Mouse (Mus musculus) intestine, embryonic 14.5 days (tissue): ENCODE measurements around the gene Cnnm4. TPM values are rescaled to one million over a fixed set of nuclear protein-coding genes. Genes with fewer than 3 reads are reported as not detected.

Source experiments
- ATAC-seq: fragments of 200-750 bp; cut with Nextera tagmentation; replicated peaks from 2 replicates; pipeline ENCODE4 v1.8.0; 2017; ENCODE audit warnings: low read depth, moderate number of reproducible peaks, moderate TSS enrichment, moderate library complexity; ENCODE audit not compliant: low FRiP score, low TSS enrichment
- DNase-seq: peaks from one replicate; pipeline ENCODE4 v3.0.0-alpha.2; 2018; ENCODE audit warnings: low spot score
- H3K27ac ChIP-seq: fragments of 300-500 bp; sonication (generic); 2 replicates; pipeline ENCODE4 v1.5.1; 2014; ENCODE audit warnings: low read depth, mild to moderate bottlenecking, control low read depth
- H3K27me3 ChIP-seq: fragments of 300-500 bp; sonication (generic); replicated peaks from 2 replicates; pipeline ENCODE4 v1.6.1; 2014; ENCODE audit warnings: low read length, control low read depth; ENCODE audit not compliant: control insufficient read depth, insufficient read depth
- H3K36me3 ChIP-seq: fragments of 300-500 bp; sonication (generic); 2 replicates; pipeline ENCODE4 v1.6.1; 2014; ENCODE audit warnings: low read length, control low read depth; ENCODE audit not compliant: control insufficient read depth, insufficient read depth
- H3K4me1 ChIP-seq: fragments of 300-500 bp; sonication (generic); replicated peaks from 2 replicates; pipeline ENCODE4 v1.6.1; 2014; ENCODE audit warnings: low read length, control low read depth, mixed read lengths; ENCODE audit not compliant: control insufficient read depth, insufficient read depth
- H3K4me2 ChIP-seq: fragments of 300-500 bp; sonication (generic); 2 replicates; pipeline ENCODE4 v1.6.1; 2014; ENCODE audit warnings: low read length
- H3K4me3 ChIP-seq: fragments of 300-500 bp; sonication (generic); 2 replicates; pipeline ENCODE4 v1.5.1; 2014; ENCODE audit warnings: low read depth, low read length, control low read depth, mixed read lengths
- H3K9ac ChIP-seq: fragments of 300-500 bp; sonication (generic); 2 replicates; pipeline ENCODE4 v1.6.1; 2014; ENCODE audit warnings: mild to moderate bottlenecking, low read length
- H3K9me3 ChIP-seq: fragments of 300-500 bp; sonication (generic); 2 replicates; pipeline ENCODE4 v1.6.1; 2016; ENCODE audit warnings: low read length, control low read depth; ENCODE audit not compliant: control insufficient read depth
- WGBS: fragments of 180-500 bp; shearing (Covaris S2); extraction: QIAGEN DNeasy Blood & Tissue Kit; methylation state at CpG from one replicate; pipeline ENCODE4 v1.1.7; 2014; 5-methylcytosine and 5-hydroxymethylcytosine counted together
- polyA plus RNA-seq: library from polyadenylated mRNA; unstranded; fragments of >200 nt; fragmentation: Nextera tagmentation; extraction: Ambion mirVana; gene quantifications from 2 replicates; pipeline ENCODE4 v1.2.1, GENCODE M21; 2014

The Cnnm4 gene
- polyA plus RNA-seq, 1 experiment from 2014 or later, result 30.2 TPM

DNA sequence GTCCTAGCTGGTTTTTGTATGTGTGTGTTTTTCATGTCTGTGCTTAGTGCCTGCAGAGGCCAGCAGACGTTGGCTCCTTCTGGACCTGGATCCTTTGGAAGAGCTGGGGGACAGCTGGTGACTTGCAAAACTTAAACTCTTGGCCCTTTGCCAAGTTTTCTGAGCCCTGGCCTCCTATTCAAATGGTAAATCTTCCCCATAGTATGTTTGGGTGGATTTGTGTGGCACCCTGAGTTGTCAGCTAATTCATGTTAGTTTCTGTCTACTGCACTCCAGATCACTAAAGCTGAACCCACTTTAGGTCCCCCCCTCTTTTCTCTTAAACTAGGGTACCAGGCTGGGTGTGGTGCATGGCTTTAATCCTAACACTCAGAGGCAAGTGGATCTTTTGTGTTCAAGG lies 56.9 kb downstream of the Cnnm4 start:
- H3K4me1 ChIP-seq, result peaks cover 2% of the 10 kb centered on the region; the same call in 1 of the 2 replicates
- DNase-seq (no peak), ATAC-seq (no peak)
- no peak overlapping the region for H3K9ac ChIP-seq
- H3K27ac ChIP-seq, result no peak overlapping the region
- WGBS, result 28% methylated on average over 1 of the region's 1 CpGs
- no peaks in the 10 kb centered on the region for H3K9me3 ChIP-seq
- H3K36me3 ChIP-seq, result peaks cover 38% of the 10 kb centered on the region
- H3K27me3 ChIP-seq, result no peaks in the 10 kb centered on the region
- no peak overlapping the region for H3K4me3 ChIP-seq
- no peak overlapping the region for H3K4me2 ChIP-seq

DNA sequence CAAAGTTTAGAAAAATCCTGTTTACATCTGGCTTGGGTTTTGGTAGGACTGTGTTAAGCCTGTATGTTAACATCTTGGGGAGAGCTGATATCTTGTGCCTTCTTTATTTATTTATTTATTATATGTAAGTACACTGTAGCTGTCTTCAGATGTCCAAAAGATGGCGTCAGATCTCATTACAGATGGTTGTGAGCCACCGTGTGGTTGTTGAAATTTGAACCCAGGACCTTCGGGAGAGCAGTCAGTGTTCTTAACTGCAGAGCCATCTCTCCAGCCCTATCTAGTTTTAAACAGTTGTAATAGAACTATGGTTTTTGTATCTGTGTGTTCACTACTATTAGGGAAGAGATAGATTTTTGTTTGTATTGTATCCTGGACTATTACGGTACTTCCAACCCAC lies 57.9 kb downstream of the Cnnm4 start:
- no peaks in the 10 kb centered on the region for H3K4me1 ChIP-seq
- no peak for DNase-seq
- no peak overlapping the region for H3K9ac ChIP-seq
- no peak for ATAC-seq
- H3K9me3 ChIP-seq, result no peaks in the 10 kb centered on the region
- no peak overlapping the region for H3K4me3 ChIP-seq
- no peak overlapping the region for H3K4me2 ChIP-seq
- H3K27me3 ChIP-seq, result no peaks in the 10 kb centered on the region
- WGBS, result 93% methylated on average over 4 of the region's 4 CpGs
- H3K36me3 ChIP-seq, result peaks cover 34% of the 10 kb centered on the region
- no peak overlapping the region for H3K27ac ChIP-seq

DNA sequence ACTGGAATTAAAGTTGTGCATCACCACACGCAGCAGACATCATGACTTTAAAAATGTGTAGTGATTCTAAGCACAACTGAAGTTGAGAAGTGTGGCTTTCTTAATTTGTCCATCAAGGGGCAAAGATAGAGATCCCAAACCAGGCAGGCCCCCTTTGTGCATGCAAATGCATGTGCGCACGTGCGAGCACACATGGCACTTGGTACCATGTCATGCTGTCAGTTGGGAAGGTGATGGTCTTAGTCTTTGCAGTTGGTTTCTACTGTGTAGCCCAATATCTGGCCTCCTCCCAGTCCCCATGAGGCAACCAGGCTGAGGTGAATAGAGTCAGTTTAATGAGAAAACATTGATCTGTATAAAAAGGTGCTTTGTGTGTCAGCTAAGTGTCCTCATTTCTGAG lies 58.5 kb downstream of the Cnnm4 start:
- 97% methylated on average over 4 of the region's 4 CpGs for WGBS
- DNase-seq (no peak), ATAC-seq (no peak)
- Histone ChIP-seq H3K27ac (no peak overlapping the region), H3K4me2 (no peak overlapping the region), H3K9ac (no peak overlapping the region), H3K27me3 (no peaks in the 10 kb centered on the region), H3K4me1 (no peaks in the 10 kb centered on the region), H3K4me3 (no peak overlapping the region), H3K36me3 (peaks cover 30% of the 10 kb centered on the region), H3K9me3 (no peaks in the 10 kb centered on the region)

DNA sequence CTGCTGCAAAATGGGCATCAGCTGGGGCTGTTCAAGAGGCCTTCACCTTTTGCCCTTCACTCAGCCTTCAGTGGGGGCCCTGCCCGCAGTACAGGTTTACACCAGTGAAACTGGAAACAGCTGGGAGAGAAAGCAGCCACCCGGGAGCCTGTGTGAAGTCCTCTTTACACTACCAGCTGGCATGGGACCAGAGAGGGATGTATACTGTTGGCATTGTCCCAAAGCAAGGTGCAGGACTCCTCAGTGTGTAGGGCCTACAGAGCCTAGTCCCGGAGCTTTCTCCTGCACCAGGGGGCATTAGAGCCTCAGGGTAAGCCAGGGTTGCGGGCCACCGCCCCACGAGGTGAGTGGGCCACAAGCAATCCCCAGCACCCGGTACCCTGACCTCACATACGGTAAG lies 59.1 kb downstream of the Cnnm4 start:
- no peak overlapping the region for H3K9ac ChIP-seq
- 77% methylated on average over 8 of the region's 8 CpGs for WGBS
- no peak overlapping the region for H3K27ac ChIP-seq
- DNase-seq (no peak), ATAC-seq (no peak)
- H3K4me1 ChIP-seq, result no peaks in the 10 kb centered on the region
- no peak overlapping the region for H3K4me2 ChIP-seq
- H3K9me3 ChIP-seq, result no peaks in the 10 kb centered on the region
- no peak overlapping the region for H3K4me3 ChIP-seq
- H3K27me3 ChIP-seq, result no peaks in the 10 kb centered on the region
- peaks cover 24% of the 10 kb centered on the region for H3K36me3 ChIP-seq

DNA sequence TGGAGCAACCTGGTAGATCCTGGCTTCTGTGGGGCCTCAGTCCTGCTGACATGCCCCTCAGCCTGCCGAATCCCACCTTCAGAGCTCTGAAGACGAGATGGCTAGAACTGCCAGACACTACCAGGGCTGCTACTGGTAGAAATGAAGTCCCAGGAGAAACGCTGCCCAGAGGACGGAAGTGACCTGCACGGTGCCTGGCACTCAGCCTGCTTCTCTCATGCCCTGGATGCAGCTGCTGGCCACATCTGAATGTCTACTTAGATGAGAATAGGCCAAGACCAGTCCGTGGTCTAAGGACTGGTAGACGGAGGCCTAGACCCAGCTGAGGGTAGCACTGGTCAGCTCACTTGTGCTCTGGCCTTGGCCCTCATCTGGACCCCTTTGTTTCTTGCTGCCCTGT lies 59.5 kb downstream of the Cnnm4 start:
- Histone ChIP-seq H3K9me3 (no peaks in the 10 kb centered on the region), H3K4me1 (no peaks in the 10 kb centered on the region), H3K9ac (no peak overlapping the region), H3K4me3 (no peak overlapping the region), H3K4me2 (no peak overlapping the region), H3K27me3 (no peaks in the 10 kb centered on the region), H3K27ac (no peak overlapping the region), H3K36me3 (peaks cover 19% of the 10 kb centered on the region)
- no peak for DNase-seq
- 92% methylated on average over 7 of the region's 7 CpGs for WGBS
- no peak for ATAC-seq

DNA sequence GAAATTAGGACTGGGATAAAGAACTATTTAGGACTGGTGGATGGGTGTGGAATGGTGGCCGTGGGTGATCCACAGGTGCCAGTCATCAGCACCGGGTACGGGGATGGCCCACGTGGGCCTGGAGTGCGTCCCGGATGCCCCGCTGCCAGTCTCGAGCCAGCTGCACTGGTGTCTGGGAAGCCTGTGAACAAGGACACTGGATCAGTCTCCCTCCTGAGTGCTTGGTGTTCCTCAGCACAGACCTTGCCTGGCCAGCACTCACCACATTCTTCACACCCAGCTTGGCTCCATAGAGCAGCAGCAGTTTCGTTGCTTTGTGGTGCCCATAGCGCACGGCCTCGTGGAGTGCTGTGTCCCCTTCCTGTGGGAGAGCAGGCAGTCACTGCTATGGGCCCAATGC lies 60.0 kb downstream of the Cnnm4 start:
- no peak overlapping the region for H3K4me2 ChIP-seq
- 90% methylated on average over 12 of the region's 12 CpGs for WGBS
- DNase-seq (no peak), ATAC-seq (no peak)
- peaks cover 14% of the 10 kb centered on the region; the same call in 1 of the 2 replicates for H3K36me3 ChIP-seq
- no peak overlapping the region for H3K9ac ChIP-seq
- H3K27ac ChIP-seq, result no peak overlapping the region
- no peaks in the 10 kb centered on the region for H3K9me3 ChIP-seq
- H3K4me1 ChIP-seq, result no peaks in the 10 kb centered on the region
- no peak overlapping the region for H3K4me3 ChIP-seq
- H3K27me3 ChIP-seq, result no peaks in the 10 kb centered on the region

DNA sequence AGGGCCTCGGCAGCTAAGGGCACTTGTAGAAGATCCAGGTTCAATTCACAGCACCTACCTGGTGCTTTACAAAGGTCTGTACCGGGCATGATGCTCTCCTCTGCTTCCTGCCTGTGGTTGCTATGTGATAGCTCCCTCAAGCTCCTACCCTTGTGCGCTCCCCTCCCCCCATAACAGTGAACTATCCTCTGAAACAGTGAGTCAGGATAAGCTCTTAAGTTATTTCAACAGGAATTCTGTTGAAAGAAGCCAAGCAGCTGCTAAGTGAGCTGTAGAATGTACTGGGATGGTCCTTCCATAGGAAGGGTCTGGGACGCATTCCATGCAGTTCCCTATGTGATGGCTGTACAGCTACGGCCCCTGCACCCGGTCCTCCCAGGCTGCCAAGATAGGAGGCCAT lies 62.1 kb downstream of the Cnnm4 start:
- H3K27me3 ChIP-seq, result no peaks in the 10 kb centered on the region
- ATAC-seq, result no peak
- no peak for DNase-seq

DNA sequence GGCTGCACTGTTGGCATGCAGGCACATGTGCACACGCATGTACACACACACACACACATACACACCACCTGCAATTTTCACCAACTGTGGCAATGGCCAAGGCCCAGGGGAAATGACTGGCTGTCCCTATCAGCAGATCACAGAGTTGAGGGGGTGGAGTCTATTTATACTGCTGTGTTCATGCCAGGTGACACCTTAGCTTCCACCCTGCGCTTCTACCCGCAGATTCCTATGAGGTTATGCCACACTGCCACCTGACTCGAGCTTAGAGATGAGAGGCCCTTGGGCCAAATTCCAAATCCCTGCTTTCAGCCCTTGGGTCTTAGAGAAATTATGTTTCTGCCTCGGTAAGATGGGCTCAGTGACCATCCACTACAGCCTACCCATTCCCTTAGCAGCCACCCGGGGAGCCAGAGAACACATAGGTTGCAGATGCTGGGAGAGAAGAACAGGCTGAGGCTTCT lies 63.2 kb downstream of the Cnnm4 start:
- Histone ChIP-seq H3K4me2 (no peak overlapping the region), H3K9me3 (no peaks in the 10 kb centered on the region), H3K27ac (no peak overlapping the region), H3K4me3 (no peak overlapping the region), H3K36me3 (peaks cover 24% of the 10 kb centered on the region), H3K9ac (no peak overlapping the region), H3K27me3 (no peaks in the 10 kb centered on the region), H3K4me1 (no peaks in the 10 kb centered on the region)
- no peak for ATAC-seq
- DNase-seq, result no peak
- 76% methylated on average over 6 of the region's 6 CpGs for WGBS

More for the DNA sequence above, 62.1 kb downstream of the Cnnm4 start:
- Histone ChIP-seq H3K4me1 (no peaks in the 10 kb centered on the region), H3K4me3 (no peak overlapping the region), H3K9ac (no peak overlapping the region), H3K9me3 (no peaks in the 10 kb centered on the region), H3K27ac (no peak overlapping the region), H3K36me3 (peaks cover 14% of the 10 kb centered on the region), H3K4me2 (no peak overlapping the region)
- 72% methylated on average over 6 of the region's 6 CpGs for WGBS

DNA sequence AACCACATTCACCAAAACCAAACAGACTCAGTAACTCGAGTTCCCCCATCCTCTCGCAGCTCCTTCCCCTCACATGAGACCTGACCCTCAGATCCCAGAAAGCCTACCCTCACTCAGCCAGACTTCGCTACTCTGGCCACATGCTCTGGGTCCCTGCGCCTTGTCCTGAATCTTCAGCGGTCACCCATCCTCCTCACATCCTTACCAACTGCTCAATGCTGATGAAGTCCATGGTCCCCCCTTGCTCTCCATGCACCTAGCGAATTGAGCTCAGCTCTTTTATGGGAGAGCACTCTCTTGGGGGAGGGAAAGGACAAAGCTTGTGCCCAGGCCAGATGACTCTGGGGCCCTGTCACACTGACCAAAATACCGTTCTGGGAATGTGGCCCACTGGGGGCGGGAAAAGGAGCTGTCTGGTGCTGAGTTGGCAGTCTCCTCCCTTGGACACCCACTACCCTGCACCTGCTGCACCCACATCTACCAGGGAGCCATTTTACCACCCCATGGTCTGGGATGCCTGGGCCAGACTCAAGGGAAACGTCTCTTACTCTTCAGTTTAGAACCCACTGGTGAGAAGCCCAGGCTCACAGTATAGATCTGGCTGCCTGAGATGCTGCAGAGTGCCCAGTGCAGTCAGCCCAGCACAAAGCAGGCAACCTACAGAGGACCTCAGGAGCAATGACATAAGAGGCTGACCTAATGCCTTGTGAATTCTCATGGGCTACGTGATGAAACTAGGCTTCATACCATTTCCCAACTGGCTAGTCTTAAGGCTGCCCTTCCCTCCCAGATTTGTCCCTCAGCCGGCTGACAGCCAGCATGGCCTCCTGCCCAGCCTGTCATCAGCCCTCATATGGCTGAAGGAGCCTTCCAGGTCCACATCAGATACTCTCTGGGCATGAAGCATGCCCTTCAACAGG lies 64.3 kb downstream of the Cnnm4 start:
- no peaks in the 10 kb centered on the region for H3K9me3 ChIP-seq
- 80% methylated on average over 11 of the region's 11 CpGs for WGBS
- H3K27me3 ChIP-seq, result no peaks in the 10 kb centered on the region
- H3K4me1 ChIP-seq, result no peaks in the 10 kb centered on the region
- ATAC-seq (no peak), DNase-seq (no peak)
- H3K4me2 ChIP-seq, result no peak overlapping the region
- no peak overlapping the region for H3K27ac ChIP-seq
- no peak overlapping the region for H3K4me3 ChIP-seq
- H3K9ac ChIP-seq, result no peak overlapping the region
- peaks cover 35% of the 10 kb centered on the region for H3K36me3 ChIP-seq
